Mouse (Mus musculus): Measurements from ENCODE around the gene Galnt13. TPM values are rescaled to one million over a fixed set of nuclear protein-coding genes. Genes with fewer than 3 reads are reported as not detected.

The Galnt13 gene
- total RNA-seq (2014; fragmentation: Nextera tagmentation) (not detected in 2 replicates), total RNA-seq (2017) (under 0.01 and 0.05 TPM in 2 replicates), polyA plus RNA-seq (2012) (not detected in 2 replicates)

DNA sequence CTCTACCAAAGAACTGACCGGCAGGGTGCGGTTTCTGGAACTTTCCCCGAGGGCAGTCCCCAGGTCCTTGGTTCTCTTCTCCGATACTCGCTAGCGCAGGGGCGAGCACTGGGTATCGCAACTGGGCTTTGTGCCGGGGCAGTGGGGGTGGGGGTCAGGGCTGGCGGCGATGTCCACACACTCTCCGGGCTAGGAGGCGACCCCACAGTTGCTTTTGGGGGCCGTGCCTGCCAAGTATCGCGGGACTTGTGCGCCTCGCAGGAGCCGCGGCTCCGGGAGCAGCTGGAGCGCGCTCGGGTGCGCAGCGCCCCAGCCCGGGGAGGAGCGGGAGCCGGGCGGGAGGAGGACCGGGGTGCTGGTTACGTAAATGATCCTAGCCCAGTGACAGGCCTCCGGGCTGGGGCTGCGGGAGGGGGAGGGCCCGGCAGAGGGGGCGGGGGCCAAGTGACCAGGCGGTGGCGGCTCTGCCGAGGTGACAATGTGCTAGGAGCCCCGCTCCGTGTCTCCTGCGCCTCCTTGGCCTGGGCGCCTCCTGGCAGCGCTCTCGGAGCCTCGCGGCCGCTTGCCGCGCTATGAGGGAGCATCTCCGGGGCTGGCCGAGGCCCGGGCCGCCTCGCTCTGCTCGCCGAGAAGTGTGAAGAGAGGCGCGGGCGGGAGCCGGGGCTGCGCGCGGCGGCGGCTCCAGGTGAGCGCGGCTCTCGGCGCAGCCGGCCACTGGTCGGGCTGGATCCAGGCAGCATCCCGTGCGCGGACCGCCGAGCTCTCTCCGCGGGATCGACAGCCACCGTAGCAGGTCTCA, at the start of gene Galnt13:
Gene Galnt13, plus strand, starts transcription at position 381 of the 799 bp plus-strand sequence.
- Histone ChIP-seq H3K36me3 (replicated peaks) (no peaks in the 10 kb centered on the region), H3K9me3 (replicated peaks) (peaks cover 24% of the 10 kb centered on the region), H3K4me1 (ENCODE audit: insufficient read depth, low read depth, low read length) (no peaks in the 10 kb centered on the region), H3K27me3 (ENCODE audit: insufficient read depth, low read length) (no peaks in the 10 kb centered on the region), H3K4me3 (ENCODE audit: low read depth, low read length) (no peak within 1 kb of the TSS)
- DNase-seq (ENCODE audit: low spot score) (peak; percentile 1), ATAC-seq (ENCODE audit: extremely low read depth, insufficient number of reproducible peaks, low FRiP score, poor library complexity, severe bottlenecking) (no peak)
- no peak for TF ChIP-seq GATA1 (IDR thresholded peaks at IDR 0.05; ENCODE audit: borderline replicate concordance, low read length)
- TF ChIP-seq GATA2 (IDR thresholded peaks at IDR 0.05; ENCODE audit: borderline replicate concordance, low read depth, low read length), result no peak
- TF ChIP-seq TAL1 (conservative IDR thresholded peaks at IDR 0.05; ENCODE audit: low read depth, low read length), result no peak
- no peak for TF ChIP-seq POLR2AphosphoS5 (IDR thresholded peaks at IDR 0.05; ENCODE audit: insufficient replicate concordance, low read depth, low read length)
- no peak for TF ChIP-seq CTCF (IDR thresholded peaks at IDR 0.05; ENCODE audit: low read depth, low read length)

DNA sequence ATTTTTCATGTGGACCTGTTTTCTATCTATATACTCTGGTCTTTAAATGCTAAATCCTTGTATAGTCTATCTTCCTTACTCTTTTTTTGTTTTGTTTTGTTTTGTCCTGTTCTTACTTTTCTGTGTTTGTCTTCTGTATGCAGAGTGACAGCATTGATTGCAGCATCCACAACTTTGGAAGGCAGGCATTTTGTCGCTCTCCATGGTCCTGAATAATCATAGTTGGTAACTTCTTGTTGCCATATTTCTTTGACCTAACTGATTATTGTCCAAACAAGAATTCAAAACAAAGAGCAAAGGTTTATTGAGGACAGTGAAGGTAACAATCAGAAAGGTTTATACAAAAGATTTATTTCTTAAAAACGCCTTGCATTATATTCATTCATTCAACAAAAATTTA, 5.1 kb upstream of the Galnt13 start:
- no peak for DNase-seq (ENCODE audit: low spot score)
- Histone ChIP-seq H3K4me3 (ENCODE audit: low read depth, low read length) (no peak overlapping the region), H3K4me1 (ENCODE audit: insufficient read depth, low read depth, low read length) (no peaks in the 10 kb centered on the region), H3K9me3 (replicated peaks) (peaks cover 14% of the 10 kb centered on the region), H3K36me3 (replicated peaks) (no peaks in the 10 kb centered on the region), H3K27me3 (ENCODE audit: insufficient read depth, low read length) (no peaks in the 10 kb centered on the region)
- TF ChIP-seq TAL1 (conservative IDR thresholded peaks at IDR 0.05; ENCODE audit: low read depth, low read length) (no peak), GATA2 (IDR thresholded peaks at IDR 0.05; ENCODE audit: borderline replicate concordance, low read depth, low read length) (no peak), POLR2AphosphoS5 (IDR thresholded peaks at IDR 0.05; ENCODE audit: insufficient replicate concordance, low read depth, low read length) (no peak), CTCF (IDR thresholded peaks at IDR 0.05; ENCODE audit: low read depth, low read length) (no peak), GATA1 (IDR thresholded peaks at IDR 0.05; ENCODE audit: borderline replicate concordance, low read length) (no peak)
- ATAC-seq (ENCODE audit: extremely low read depth, insufficient number of reproducible peaks, low FRiP score, poor library complexity, severe bottlenecking), result no peak

DNA sequence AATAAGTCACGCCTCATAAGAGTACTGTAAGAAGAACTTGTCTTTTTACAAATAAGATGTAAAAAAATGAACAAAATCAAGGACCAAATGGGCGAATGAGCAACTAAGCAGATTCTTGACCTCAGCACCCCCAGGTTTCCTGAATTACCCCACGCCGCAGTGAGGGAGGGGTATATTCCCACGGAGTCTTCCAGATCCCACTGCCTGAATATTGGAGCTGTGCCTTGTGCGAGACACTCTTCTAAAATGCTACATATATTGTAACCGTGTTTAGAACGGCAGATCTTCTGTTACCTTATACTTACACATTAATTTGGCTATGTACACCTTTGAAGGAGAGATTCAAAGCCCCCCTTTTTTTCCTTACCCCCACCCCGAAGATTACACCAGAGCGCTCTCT, 737 bp upstream of the Galnt13 start:
- DNase-seq (ENCODE audit: low spot score), result no peak
- Histone ChIP-seq H3K4me1 (ENCODE audit: insufficient read depth, low read depth, low read length) (no peaks in the 10 kb centered on the region), H3K27me3 (ENCODE audit: insufficient read depth, low read length) (no peaks in the 10 kb centered on the region), H3K36me3 (replicated peaks) (no peaks in the 10 kb centered on the region), H3K4me3 (ENCODE audit: low read depth, low read length) (no peak overlapping the region), H3K9me3 (replicated peaks) (peaks cover 24% of the 10 kb centered on the region)
- TF ChIP-seq TAL1 (conservative IDR thresholded peaks at IDR 0.05; ENCODE audit: low read depth, low read length), result no peak
- no peak for TF ChIP-seq POLR2AphosphoS5 (IDR thresholded peaks at IDR 0.05; ENCODE audit: insufficient replicate concordance, low read depth, low read length)
- no peak for TF ChIP-seq CTCF (IDR thresholded peaks at IDR 0.05; ENCODE audit: low read depth, low read length)
- ATAC-seq (ENCODE audit: extremely low read depth, insufficient number of reproducible peaks, low FRiP score, poor library complexity, severe bottlenecking), result no peak

DNA sequence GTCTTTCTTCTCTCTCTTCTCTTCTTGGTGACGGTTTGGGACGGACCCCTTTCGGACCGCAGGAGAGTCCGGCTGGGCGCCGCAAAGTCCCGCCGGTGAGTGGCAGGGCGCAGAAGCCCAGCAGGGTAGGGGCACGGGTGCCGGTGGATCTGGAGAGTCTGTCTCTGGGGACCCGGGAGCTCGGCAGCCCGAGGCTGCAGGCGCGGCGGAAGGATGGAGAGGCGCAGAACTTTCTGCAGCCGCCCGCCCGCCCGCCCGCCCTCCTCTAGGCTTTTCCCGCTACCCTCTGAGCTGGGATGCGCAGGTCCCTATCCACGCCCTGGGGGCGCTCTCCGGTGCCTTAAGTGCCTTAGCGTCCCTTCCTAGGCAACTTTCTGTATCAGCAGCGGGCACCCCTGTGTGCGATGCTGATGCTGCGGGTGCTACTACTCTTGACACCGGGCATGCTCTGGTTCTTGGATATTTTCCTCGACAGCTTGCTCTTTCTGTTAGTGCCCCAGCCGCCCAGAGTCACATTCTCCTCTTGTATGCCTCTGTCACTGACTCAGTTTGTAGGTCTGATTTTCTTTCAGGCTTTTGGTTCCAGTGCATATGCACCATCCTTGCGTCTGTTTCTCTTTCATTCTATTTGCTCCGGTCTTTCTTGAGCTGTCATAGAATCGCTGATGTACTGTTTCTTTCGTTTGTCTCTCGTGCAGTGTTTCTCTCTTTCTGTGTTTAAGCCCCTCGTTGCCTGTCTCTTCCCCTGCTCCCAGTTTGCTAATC, 801 bp downstream of the Galnt13 start:
- no peaks in the 10 kb centered on the region for H3K27me3 ChIP-seq (ENCODE audit: insufficient read depth, low read length)
- H3K36me3 ChIP-seq (replicated peaks), result no peaks in the 10 kb centered on the region
- H3K9me3 ChIP-seq (replicated peaks), result peaks cover 24% of the 10 kb centered on the region
- ATAC-seq (ENCODE audit: extremely low read depth, insufficient number of reproducible peaks, low FRiP score, poor library complexity, severe bottlenecking) (no peak), DNase-seq (ENCODE audit: low spot score) (no peak)
- H3K4me3 ChIP-seq (ENCODE audit: low read depth, low read length), result no peak overlapping the region
- TF ChIP-seq TAL1 (conservative IDR thresholded peaks at IDR 0.05; ENCODE audit: low read depth, low read length) (no peak), GATA1 (IDR thresholded peaks at IDR 0.05; ENCODE audit: borderline replicate concordance, low read length) (no peak), CTCF (IDR thresholded peaks at IDR 0.05; ENCODE audit: low read depth, low read length) (no peak), POLR2AphosphoS5 (IDR thresholded peaks at IDR 0.05; ENCODE audit: insufficient replicate concordance, low read depth, low read length) (no peak), GATA2 (IDR thresholded peaks at IDR 0.05; ENCODE audit: borderline replicate concordance, low read depth, low read length) (no peak)
- no peaks in the 10 kb centered on the region for H3K4me1 ChIP-seq (ENCODE audit: insufficient read depth, low read depth, low read length)

DNA sequence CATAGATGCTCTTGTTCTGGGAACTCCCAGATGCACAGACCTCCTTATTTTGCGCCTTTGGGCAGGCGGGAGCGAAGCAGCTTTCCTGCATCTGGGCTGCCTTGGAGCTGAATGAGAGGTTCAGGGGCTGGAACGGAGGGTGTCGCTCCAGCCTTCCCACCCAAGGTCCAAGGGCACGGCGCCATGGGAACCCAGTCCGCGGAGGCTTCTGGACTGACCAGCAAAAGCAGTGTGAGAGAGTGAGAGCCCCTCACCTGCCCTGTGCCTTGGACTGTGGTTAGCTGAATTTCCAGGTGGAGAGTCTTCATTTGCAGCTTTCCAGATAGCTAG, 1.3 kb downstream of the Galnt13 start:
- Histone ChIP-seq H3K9me3 (replicated peaks) (peaks cover 22% of the 10 kb centered on the region), H3K4me1 (ENCODE audit: insufficient read depth, low read depth, low read length) (no peaks in the 10 kb centered on the region), H3K36me3 (replicated peaks) (no peaks in the 10 kb centered on the region), H3K4me3 (ENCODE audit: low read depth, low read length) (no peak overlapping the region), H3K27me3 (ENCODE audit: insufficient read depth, low read length) (no peaks in the 10 kb centered on the region)
- DNase-seq (ENCODE audit: low spot score) (no peak), ATAC-seq (ENCODE audit: extremely low read depth, insufficient number of reproducible peaks, low FRiP score, poor library complexity, severe bottlenecking) (no peak)
- TF ChIP-seq GATA2 (IDR thresholded peaks at IDR 0.05; ENCODE audit: borderline replicate concordance, low read depth, low read length) (no peak), POLR2AphosphoS5 (IDR thresholded peaks at IDR 0.05; ENCODE audit: insufficient replicate concordance, low read depth, low read length) (no peak), CTCF (IDR thresholded peaks at IDR 0.05; ENCODE audit: low read depth, low read length) (no peak), TAL1 (conservative IDR thresholded peaks at IDR 0.05; ENCODE audit: low read depth, low read length) (no peak), GATA1 (IDR thresholded peaks at IDR 0.05; ENCODE audit: borderline replicate concordance, low read length) (no peak)

DNA sequence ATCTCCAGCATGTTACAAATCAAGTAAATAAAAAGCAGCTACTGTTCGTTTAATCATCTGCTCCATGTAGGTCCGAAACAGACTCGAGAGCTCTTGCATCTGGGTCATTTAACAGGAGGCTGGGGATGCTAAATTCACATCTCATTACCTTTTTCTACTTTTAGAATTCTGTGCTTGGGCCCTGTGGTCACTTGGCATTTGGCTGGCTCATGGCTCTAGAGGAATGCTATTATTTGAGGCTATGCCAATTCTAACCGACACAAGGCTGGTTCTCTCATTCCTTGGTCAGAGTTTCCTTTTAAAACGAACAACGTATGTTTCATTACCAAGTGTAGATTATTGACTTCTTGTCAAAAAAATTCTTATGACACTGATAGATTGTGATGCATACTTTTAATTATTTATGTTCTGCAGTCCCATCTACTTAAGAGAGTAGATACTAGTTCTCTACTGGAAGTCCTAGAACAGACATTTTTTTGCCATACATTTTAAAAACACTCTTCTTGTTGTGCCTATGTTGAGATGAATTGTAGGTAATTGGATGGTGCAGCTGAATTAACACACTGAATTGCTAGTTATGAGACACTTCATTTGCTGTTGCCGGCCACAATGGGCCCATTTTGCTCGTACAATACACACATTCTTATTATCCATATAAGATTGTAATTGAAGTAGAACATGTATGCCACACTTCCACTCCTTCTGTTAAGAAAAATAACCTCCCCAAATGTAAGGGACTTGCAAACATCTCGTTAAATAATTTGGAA, 6.8 kb downstream of the Galnt13 start:
- no peak for DNase-seq (ENCODE audit: low spot score)
- no peaks in the 10 kb centered on the region for H3K9me3 ChIP-seq (replicated peaks)
- TF ChIP-seq GATA1 (IDR thresholded peaks at IDR 0.05; ENCODE audit: borderline replicate concordance, low read length) (no peak), POLR2AphosphoS5 (IDR thresholded peaks at IDR 0.05; ENCODE audit: insufficient replicate concordance, low read depth, low read length) (no peak), CTCF (IDR thresholded peaks at IDR 0.05; ENCODE audit: low read depth, low read length) (no peak), TAL1 (conservative IDR thresholded peaks at IDR 0.05; ENCODE audit: low read depth, low read length) (no peak), GATA2 (IDR thresholded peaks at IDR 0.05; ENCODE audit: borderline replicate concordance, low read depth, low read length) (no peak)
- H3K36me3 ChIP-seq (replicated peaks), result no peaks in the 10 kb centered on the region
- H3K27me3 ChIP-seq (ENCODE audit: insufficient read depth, low read length), result no peaks in the 10 kb centered on the region
- no peak overlapping the region for H3K4me3 ChIP-seq (ENCODE audit: low read depth, low read length)
- no peaks in the 10 kb centered on the region for H3K4me1 ChIP-seq (ENCODE audit: insufficient read depth, low read depth, low read length)
- ATAC-seq (ENCODE audit: extremely low read depth, insufficient number of reproducible peaks, low FRiP score, poor library complexity, severe bottlenecking), result no peak

Data from G1E (cell line).